Mouse (Mus musculus) heart, adult 2 months (tissue): ENCODE data around the gene Pah.

Experiments
- CTCF ChIP-seq: fragments of 200-600 bp; IDR thresholded peaks from 2 replicates; pipeline ENCODE4 v1.8.1; 2022; ENCODE audit warnings: antibody characterized with exemption, mild to moderate bottlenecking, moderate library complexity
- EP300 ChIP-seq: fragments of 200-500 bp; IDR thresholded peaks from 2 replicates; pipeline ENCODE4 v1.6.1; 2011; ENCODE audit warnings: low read depth, low read length, control low read depth; ENCODE audit not compliant: insufficient read depth
- POLR2A ChIP-seq: fragments of 200-500 bp; IDR thresholded peaks from 2 replicates; pipeline ENCODE4 v1.6.1; 2011; ENCODE audit warnings: mild to moderate bottlenecking, low read depth, low read length, control low read depth; ENCODE audit not compliant: insufficient read depth

GRCm38 (mm10) chr10:87494596-87494995, 27.0 kb upstream of the Pah start:
- no peak for TF ChIP-seq CTCF
- TF ChIP-seq EP300, result no peak
- no peak for TF ChIP-seq POLR2A
